Mouse (Mus musculus) macrophage (primary cell): Measurements from ENCODE around the gene Aif1. TPM values are rescaled to one million over a fixed set of nuclear protein-coding genes. Genes with fewer than 3 reads are reported as not detected.
A peak's percentile ranks its signal among the peaks of the same experiment; 100 is the strongest.

ENCODE experiments used
- H3K27ac ChIP-seq: fragments of 350-480 bp; formaldehyde crosslinking; 2 replicates; pipeline ENCODE4 v1.9.0; 2021
- H3K36me3 ChIP-seq: fragments of 350-480 bp; formaldehyde crosslinking; 2 replicates; pipeline ENCODE4 v1.9.0; 2021; ENCODE audit errors: inconsistent target
- H3K4me3 ChIP-seq: fragments of 350-480 bp; formaldehyde crosslinking; 2 replicates; pipeline ENCODE4 v1.9.0; 2021; ENCODE audit errors: inconsistent target
- H3K79me2 ChIP-seq: fragments of 350-480 bp; formaldehyde crosslinking; 2 replicates; pipeline ENCODE4 v1.9.0; 2021; ENCODE audit errors: inconsistent target
- WGBS: methylation state at CpG from one replicate; pipeline ENCODE4 v1.1.7; 2026; ENCODE audit warnings: inconsistent platforms; ENCODE audit not compliant: missing documents; 5-methylcytosine and 5-hydroxymethylcytosine counted together
- polyA plus RNA-seq: library from polyadenylated mRNA; stranded (reverse); fragments of 250-400 nt; gene quantifications from 3 replicates; pipeline ENCODE4 v1.2.4, GENCODE M21; 2018; ENCODE audit warnings: inconsistent platforms

Gene Aif1
- polyA plus RNA-seq, 1 experiment from 2014 or later, result 243 TPM

GRCm38 (mm10) chr17:35156461-35157200 is 19.2 kb downstream of the Aif1 start:
- Histone ChIP-seq H3K36me3 (peaks cover 97% of the 10 kb centered on the region), H3K4me3 (no peak overlapping the region), H3K79me2 (peaks cover 79% of the 10 kb centered on the region), H3K27ac (no peak overlapping the region)
- 92% methylated on average over 30 of the region's 33 CpGs for WGBS

- WGBS, result 99% methylated on average over 12 of the region's 12 CpGs
- peaks cover 88% of the 10 kb centered on the region for H3K36me3 ChIP-seq
- H3K79me2 ChIP-seq, result peaks cover 68% of the 10 kb centered on the region
- H3K4me3 ChIP-seq, result no peak overlapping the region
- H3K27ac ChIP-seq, result no peak overlapping the region
Measured at GRCm38 (mm10) chr17:35155451-35155850, 20.4 kb downstream of the Aif1 start.

- Histone ChIP-seq H3K27ac (no peak overlapping the region), H3K36me3 (peaks cover 88% of the 10 kb centered on the region), H3K4me3 (no peak overlapping the region), H3K79me2 (peaks cover 59% of the 10 kb centered on the region)
- WGBS, result 95% methylated on average over 6 of the region's 7 CpGs
Measured at GRCm38 (mm10) chr17:35154616-35155015, 21.3 kb downstream of the Aif1 start.

- Histone ChIP-seq H3K4me3 (no peak overlapping the region), H3K27ac (no peak overlapping the region)
- 91% methylated on average over 4 of the region's 4 CpGs for WGBS
Measured at GRCm38 (mm10) chr17:35153931-35154330, 21.9 kb downstream of the Aif1 start.

GRCm38 (mm10) chr17:35153077-35153476 is 22.8 kb downstream of the Aif1 start:
- peaks cover 88% of the 10 kb centered on the region for H3K36me3 ChIP-seq
- H3K4me3 ChIP-seq, result no peak overlapping the region
- 93% methylated on average over 9 of the region's 9 CpGs for WGBS
- H3K79me2 ChIP-seq, result peaks cover 44% of the 10 kb centered on the region
- H3K27ac ChIP-seq, result no peak overlapping the region

More at GRCm38 (mm10) chr17:35153931-35154330, 21.9 kb downstream of the Aif1 start:
- peaks cover 52% of the 10 kb centered on the region for H3K79me2 ChIP-seq
- H3K36me3 ChIP-seq, result peaks cover 88% of the 10 kb centered on the region

GRCm38 (mm10) chr17:35152121-35152520 is 23.7 kb downstream of the Aif1 start:
- 98% methylated on average over 4 of the region's 4 CpGs for WGBS
- H3K36me3 ChIP-seq, result peaks cover 83% of the 10 kb centered on the region
- H3K27ac ChIP-seq, result no peak overlapping the region
- peaks cover 34% of the 10 kb centered on the region for H3K79me2 ChIP-seq
- no peak overlapping the region for H3K4me3 ChIP-seq

- H3K27ac ChIP-seq, result no peak overlapping the region
- no peaks in the 10 kb centered on the region; the same call in 1 of the 2 replicates for H3K79me2 ChIP-seq
- H3K4me3 ChIP-seq, result no peak overlapping the region
- peaks cover 81% of the 10 kb centered on the region for H3K36me3 ChIP-seq
- WGBS, result 76% methylated on average over 5 of the region's 5 CpGs
Measured at GRCm38 (mm10) chr17:35147922-35148639, 27.8 kb downstream of the Aif1 start.

GRCm38 (mm10) chr17:35147348-35147747 is 28.5 kb downstream of the Aif1 start:
- Histone ChIP-seq H3K27ac (no peak overlapping the region), H3K36me3 (peaks cover 81% of the 10 kb centered on the region), H3K79me2 (no peaks in the 10 kb centered on the region; the same call in 1 of the 2 replicates), H3K4me3 (no peak overlapping the region)
- 89% methylated on average over 2 of the region's 3 CpGs for WGBS

- WGBS, result 95% methylated on average over 5 of the region's 5 CpGs
- Histone ChIP-seq H3K36me3 (peaks cover 88% of the 10 kb centered on the region), H3K27ac (no peak overlapping the region), H3K4me3 (no peak overlapping the region), H3K79me2 (peaks cover 5% of the 10 kb centered on the region; the same call in 1 of the 2 replicates)
Measured at GRCm38 (mm10) chr17:35146139-35146538, 29.7 kb downstream of the Aif1 start.

GRCm38 (mm10) chr17:35141971-35142370 is 33.9 kb downstream of the Aif1 start:
- 94% methylated on average over 6 of the region's 6 CpGs for WGBS
- Histone ChIP-seq H3K36me3 (peaks cover 86% of the 10 kb centered on the region), H3K27ac (no peak overlapping the region), H3K79me2 (peaks cover 46% of the 10 kb centered on the region), H3K4me3 (no peak overlapping the region)

GRCm38 (mm10) chr17:35140490-35140996 is 35.3 kb downstream of the Aif1 start:
- Histone ChIP-seq H3K27ac (no peak overlapping the region), H3K36me3 (peaks cover 72% of the 10 kb centered on the region), H3K4me3 (no peak overlapping the region), H3K79me2 (peaks cover 60% of the 10 kb centered on the region)
- 96% methylated on average over 15 of the region's 16 CpGs for WGBS

GRCm38 (mm10) chr17:35139269-35139668 is 36.6 kb downstream of the Aif1 start:
- peaks cover 62% of the 10 kb centered on the region for H3K79me2 ChIP-seq
- WGBS, result 91% methylated on average over 3 of the region's 3 CpGs
- no peak overlapping the region for H3K27ac ChIP-seq
- H3K4me3 ChIP-seq, result no peak overlapping the region
- H3K36me3 ChIP-seq, result peaks cover 60% of the 10 kb centered on the region

- Histone ChIP-seq H3K4me3 (peak overlapping the region; percentile 88), H3K36me3 (peaks cover 26% of the 10 kb centered on the region), H3K27ac (peak overlapping the region; percentile 88), H3K79me2 (peaks cover 53% of the 10 kb centered on the region)
- WGBS, result under 1% methylated on average over 38 of the region's 43 CpGs
Measured at GRCm38 (mm10) chr17:35135591-35136320, 40.1 kb downstream of the Aif1 start.

GRCm38 (mm10) chr17:35134801-35135590 is 40.9 kb downstream of the Aif1 start, which contains the start of gene Bag6:
Gene Bag6, plus strand, starts transcription at chr17:35135178.
- Histone ChIP-seq H3K27ac (peak within 1 kb of the TSS; percentile 88), H3K4me3 (peak within 1 kb of the TSS; percentile 88), H3K79me2 (peaks cover 48% of the 10 kb centered on the region), H3K36me3 (peaks cover 22% of the 10 kb centered on the region)
- under 1% methylated on average over 63 of the region's 66 CpGs for WGBS
